Mouse (Mus musculus) ES-E14 (cell line): ENCODE results near the gene Fuca1.

Source experiments
- MAFK ChIP-seq: IDR thresholded peaks from 2 replicates; pipeline ENCODE4 v1.6.1; 2014; ENCODE audit warnings: mild to moderate bottlenecking, low read depth, low read length, inconsistent platforms; ENCODE audit not compliant: insufficient read depth
- ZNF384 ChIP-seq: IDR thresholded peaks from 2 replicates; pipeline ENCODE4 v1.6.1; 2012; ENCODE audit warnings: low read depth, low read length, inconsistent platforms

DNA sequence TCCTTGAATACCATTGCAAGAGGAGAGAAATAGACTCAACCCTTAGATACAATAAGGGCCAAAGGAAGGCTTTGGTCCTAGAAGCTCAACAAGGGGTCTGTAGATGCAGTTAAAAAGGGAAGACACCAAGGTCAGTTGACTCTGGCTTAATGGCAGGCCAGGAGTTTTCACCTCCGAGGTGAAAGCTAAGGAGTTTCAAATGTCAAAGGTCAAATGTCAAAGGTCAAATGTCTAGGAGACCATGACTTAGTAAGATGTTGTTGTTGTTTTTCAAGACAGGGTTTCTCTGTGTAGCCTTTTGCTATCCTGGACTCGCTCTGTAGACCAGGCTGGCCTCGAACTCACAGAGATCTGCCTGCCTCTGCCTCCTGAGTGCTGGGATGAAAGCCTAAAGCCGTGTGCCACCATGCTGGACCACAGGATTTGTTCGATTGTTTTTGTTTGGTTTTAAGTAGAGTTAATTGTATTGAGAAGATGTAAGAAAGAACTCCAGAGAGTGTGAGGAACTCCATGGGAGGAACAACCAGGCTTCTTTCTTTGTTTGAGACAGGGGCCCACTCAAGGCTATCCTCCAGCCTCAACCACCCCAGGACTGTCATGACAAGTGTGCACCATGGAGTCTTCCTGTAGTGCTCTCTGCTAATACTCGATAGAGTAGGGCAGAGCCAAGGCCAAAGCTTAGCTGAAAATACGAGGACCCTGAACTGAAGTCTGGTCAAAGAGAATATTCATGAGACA is 31.2 kb upstream of the Fuca1 start:
- TF ChIP-seq MAFK: no peak
- no peak for TF ChIP-seq ZNF384
